Mouse (Mus musculus) liver, embryonic 14.5 days (tissue): Measurements from ENCODE around the gene Mapk3. TPM values are rescaled to one million over a fixed set of nuclear protein-coding genes. Genes with fewer than 3 reads are reported as not detected.

ENCODE experiments used
- ATAC-seq: fragments of 200-750 bp; cut with Nextera tagmentation; 2 replicates; pipeline ENCODE4 v1.8.0; 2017; ENCODE audit warnings: moderate number of reproducible peaks, mild to moderate bottlenecking, moderate library complexity; ENCODE audit not compliant: insufficient read depth
- DNase-seq, 3 experiments: peaks; one replicate each; pipeline ENCODE4 v3.0.0-alpha.2; 2012 to 2013; ENCODE audit warnings: low read depth in 3 of 3, low spot score in 3 of 3
- H3K27ac ChIP-seq: fragments of 300-500 bp; sonication (generic); 2 replicates; pipeline ENCODE4 v1.5.1; 2014; ENCODE audit warnings: moderate library complexity, mild to moderate bottlenecking, control low read depth, inconsistent platforms
- H3K27me3 ChIP-seq: fragments of 300-500 bp; sonication (generic); 2 replicates; pipeline ENCODE4 v1.6.1; 2014; ENCODE audit warnings: mild to moderate bottlenecking, low read length, moderate library complexity; ENCODE audit not compliant: control insufficient read depth, insufficient read depth
- H3K36me3 ChIP-seq: fragments of 300-500 bp; sonication (generic); replicated peaks from 2 replicates; pipeline ENCODE4 v1.6.1; 2014; ENCODE audit warnings: low read depth; ENCODE audit not compliant: control insufficient read depth, insufficient read depth
- H3K4me1 ChIP-seq, 2 experiments: fragments of 200-500 bp in 1 of 2; fragments of 300-500 bp in 1 of 2; sonication (generic) in 1 of 2; replicated peaks; 2 replicates each; pipeline ENCODE4 v1.6.1; 2012 to 2014; ENCODE audit warnings: antibody characterized with exemption in 1 of 2, inconsistent platforms in 1 of 2, low read length in 1 of 2; ENCODE audit not compliant: control insufficient read depth in 2 of 2, insufficient read depth in 2 of 2
- H3K4me2 ChIP-seq: fragments of 300-500 bp; sonication (generic); 2 replicates; pipeline ENCODE4 v1.6.1; 2014; ENCODE audit warnings: low read depth, mild to moderate bottlenecking, control low read depth, moderate library complexity
- H3K4me3 ChIP-seq, 2 experiments: fragments of 200-500 bp in 1 of 2; fragments of 300-500 bp in 1 of 2; sonication (generic) in 1 of 2; 2 replicates each; pipeline ENCODE4 v1.5.1; 2012 to 2014; ENCODE audit warnings: low read depth in 2 of 2, low read length in 2 of 2, mild to moderate bottlenecking in 2 of 2, control low read depth in 1 of 2, inconsistent platforms in 1 of 2, moderate library complexity in 1 of 2; ENCODE audit not compliant: insufficient read depth in 1 of 2
- H3K9ac ChIP-seq: fragments of 300-500 bp; sonication (generic); replicated peaks from 2 replicates; pipeline ENCODE4 v1.6.1; 2014; ENCODE audit warnings: mild to moderate bottlenecking, control low read depth, moderate library complexity
- H3K9me3 ChIP-seq: fragments of 300-500 bp; sonication (generic); 2 replicates; pipeline ENCODE4 v1.6.1; 2016; ENCODE audit warnings: low read length, mixed read lengths; ENCODE audit not compliant: control insufficient read depth
- CTCF ChIP-seq: IDR thresholded peaks from 2 replicates; pipeline ENCODE4 v1.5.1; 2016; ENCODE audit warnings: antibody characterized with exemption, low read depth, control low read depth
- EP300 ChIP-seq: IDR thresholded peaks from 2 replicates; pipeline ENCODE4 v1.6.1; 2016; ENCODE audit warnings: antibody characterized with exemption, low read depth
- WGBS: fragments of 180-500 bp; shearing (Covaris S2); extraction: QIAGEN DNeasy Blood & Tissue Kit; methylation state at CpG from one replicate; pipeline ENCODE4 v1.1.7; 2014; ENCODE audit not compliant: insufficient replicate concordance; 5-methylcytosine and 5-hydroxymethylcytosine counted together
- polyA plus RNA-seq, 2 experiments: library from polyadenylated mRNA; depleted of rRNA in 1 of 2; stranded (reverse) in 1 of 2; unstranded in 1 of 2; fragments of >200 nt; fragmentation: Nextera tagmentation in 1 of 2; extraction: Ambion mirVana in 1 of 2; gene quantifications; 2 replicates each; pipeline versions ENCODE4 v1.2.1 to v1.2.3; 2012 to 2014

Gene Mapk3
- polyA plus RNA-seq, 2 experiments: 14.4 to 35.9 TPM

GRCm38 (mm10) chr7:126770784-126771183, 11.4 kb downstream of the Mapk3 start:
- peaks cover 2% of the 10 kb centered on the region; the same call in 1 of the 2 replicates for H3K36me3 ChIP-seq
- peaks cover 0 to 13% of the 10 kb centered on the region in 2 experiments; a peak in 3 of 4 replicates for H3K4me1 ChIP-seq
- H3K27me3 ChIP-seq: no peaks in the 10 kb centered on the region
- H3K4me2 ChIP-seq: no peak overlapping the region
- H3K9me3 ChIP-seq: no peaks in the 10 kb centered on the region
- H3K27ac ChIP-seq: no peak overlapping the region
- no peak for DNase-seq
- WGBS: 48% methylated on average over 12 of the region's 12 CpGs
- no peak overlapping the region for H3K4me3 ChIP-seq
- TF ChIP-seq EP300: no peak
- TF ChIP-seq CTCF: no peak
- H3K9ac ChIP-seq: no peak overlapping the region
- ATAC-seq: no peak

GRCm38 (mm10) chr7:126773351-126773750, 13.9 kb downstream of the Mapk3 start:
- WGBS: 70% methylated on average over 2 of the region's 2 CpGs
- ATAC-seq (no peak), DNase-seq (no peak)
- H3K27ac ChIP-seq: no peak overlapping the region
- H3K4me1 ChIP-seq: peaks cover 0 to 22% of the 10 kb centered on the region in 2 experiments
- H3K9me3 ChIP-seq: no peaks in the 10 kb centered on the region
- no peaks in the 10 kb centered on the region for H3K27me3 ChIP-seq
- TF ChIP-seq EP300 (no peak), CTCF (no peak)
- H3K4me3 ChIP-seq: no peak overlapping the region
- H3K4me2 ChIP-seq: no peak overlapping the region
- no peak overlapping the region for H3K9ac ChIP-seq
- H3K36me3 ChIP-seq: peaks cover 6% of the 10 kb centered on the region

GRCm38 (mm10) chr7:126774463-126774862, 15.1 kb downstream of the Mapk3 start:
- Histone ChIP-seq H3K4me2 (no peak overlapping the region), H3K4me1 (peaks cover 0 to 22% of the 10 kb centered on the region in 2 experiments), H3K27ac (no peak overlapping the region), H3K36me3 (peaks cover 7% of the 10 kb centered on the region), H3K4me3 (no peak overlapping the region), H3K9me3 (no peaks in the 10 kb centered on the region), H3K9ac (no peak overlapping the region), H3K27me3 (no peaks in the 10 kb centered on the region)
- ATAC-seq (no peak), DNase-seq (no peak)
- WGBS: 31% methylated on average over 2 of the region's 2 CpGs
- TF ChIP-seq EP300: no peak
- no peak for TF ChIP-seq CTCF

GRCm38 (mm10) chr7:126775185-126775977, 16.0 kb downstream of the Mapk3 start:
- 67% methylated on average over 10 of the region's 10 CpGs for WGBS

GRCm38 (mm10) chr7:126775978-126776234, 16.5 kb downstream of the Mapk3 start:
- no peak overlapping the region for H3K9ac ChIP-seq
- H3K36me3 ChIP-seq: peaks cover 7% of the 10 kb centered on the region
- WGBS: 72% methylated on average over 3 of the region's 3 CpGs
- TF ChIP-seq CTCF (no peak), EP300 (no peak)
- H3K4me1 ChIP-seq: peaks cover 7 to 29% of the 10 kb centered on the region in 2 experiments
- H3K27me3 ChIP-seq: no peaks in the 10 kb centered on the region
- H3K4me3 ChIP-seq: no peak overlapping the region
- H3K4me2 ChIP-seq: peak overlapping the region; percentile 92
- ATAC-seq (no peak), DNase-seq (no peak)
- no peaks in the 10 kb centered on the region for H3K9me3 ChIP-seq
- H3K27ac ChIP-seq: no peak overlapping the region

More at GRCm38 (mm10) chr7:126775185-126775977, 16.0 kb downstream of the Mapk3 start:
- no peaks in the 10 kb centered on the region for H3K9me3 ChIP-seq
- no peak overlapping the region for H3K9ac ChIP-seq
- DNase-seq (no peak), ATAC-seq (no peak)
- H3K4me2 ChIP-seq: no peak overlapping the region
- no peak overlapping the region for H3K27ac ChIP-seq
- peaks cover 7 to 28% of the 10 kb centered on the region in 2 experiments for H3K4me1 ChIP-seq
- peaks cover 7% of the 10 kb centered on the region for H3K36me3 ChIP-seq
- no peak overlapping the region for H3K4me3 ChIP-seq
- H3K27me3 ChIP-seq: no peaks in the 10 kb centered on the region
- TF ChIP-seq EP300 (no peak), CTCF (peak; percentile 30)
